Comparison of ENCODE assay signal across 9 mouse cellular contexts in the genomic region with DNA sequence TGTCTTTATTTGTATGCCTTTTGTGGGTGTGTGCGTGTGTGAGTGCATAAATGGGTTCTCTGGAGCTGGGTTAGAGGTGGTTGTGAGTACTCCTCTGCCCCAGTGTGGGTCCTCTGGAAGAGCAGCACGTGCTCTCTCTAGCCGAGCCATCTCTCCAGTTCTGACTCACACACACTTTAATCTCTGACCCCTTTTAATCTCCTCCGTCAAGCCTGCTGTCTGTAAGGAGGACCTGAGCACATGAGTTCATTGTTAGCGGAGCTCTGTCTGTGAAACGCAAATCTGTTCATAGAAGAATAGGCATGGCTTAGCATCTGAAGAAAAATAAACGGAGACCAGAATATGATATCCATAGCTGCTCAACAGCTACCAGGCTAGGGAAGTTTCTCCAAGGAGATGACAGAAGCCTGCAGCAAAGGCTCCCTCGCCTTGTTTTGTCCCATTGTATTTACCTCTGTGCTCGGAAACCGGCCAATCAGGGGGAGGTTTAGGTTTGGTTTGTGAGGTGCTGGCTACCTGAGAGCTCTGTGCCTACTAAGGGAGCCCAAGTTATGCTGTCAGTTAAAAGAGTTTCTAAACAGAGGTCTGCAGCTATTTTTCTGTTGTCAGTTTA. TPM values are rescaled to one million over a fixed set of nuclear protein-coding genes. Genes with fewer than 3 reads are reported as not detected.
DNase-seq lines count a peak whose midpoint lies in the region; ATAC-seq lines count a peak whose summit lies in the region.
"Had no signal": no experiment of that assay in that cellular context is flagged by ENCODE, and none has a peak within 500 bp of the region (broad histone marks: within the 10 kb centered on the region; RNA-seq: fewer than 3 reads in every experiment).

No protein-coding gene starts in this region.

- H3K27ac ChIP-seq in heart, embryonic 14.5 days (replicated peaks in 1 of 2; ENCODE audit: control insufficient read depth in 1 of 2, insufficient read depth in 1 of 2, low read depth in 2 of 2, low read length in 2 of 2) = no peak overlapping the region
- H3K27ac ChIP-seq in hindbrain, embryonic 13.5 days = no peak overlapping the region
- H3K27ac ChIP-seq in midbrain, embryonic 11.5 days (ENCODE audit: low read depth, low read length) = no peak overlapping the region

- no peaks in the 10 kb centered on the region for H3K27me3 ChIP-seq in heart, embryonic 14.5 days (ENCODE audit: control insufficient read depth, insufficient read depth, low read length)
- H3K27me3 ChIP-seq in hindbrain, embryonic 13.5 days = no peaks in the 10 kb centered on the region
- no peaks in the 10 kb centered on the region for H3K27me3 ChIP-seq in midbrain, embryonic 11.5 days (ENCODE audit: control insufficient read depth, insufficient read depth, low read length)

- H3K4me1 ChIP-seq in heart, embryonic 14.5 days (ENCODE audit: control insufficient read depth in 2 of 2, insufficient read depth in 2 of 2, low read length in 2 of 2) = peaks cover 8 to 25% of the 10 kb centered on the region in 2 experiments
- peaks cover 10% of the 10 kb centered on the region for H3K4me1 ChIP-seq in hindbrain, embryonic 13.5 days (replicated peaks)
- peaks cover 11% of the 10 kb centered on the region for H3K4me1 ChIP-seq in midbrain, embryonic 11.5 days (ENCODE audit: control insufficient read depth, insufficient read depth, low read length)

- H3K36me3 ChIP-seq in heart, embryonic 14.5 days (ENCODE audit: control insufficient read depth, insufficient read depth, low read length) = peaks cover 7% of the 10 kb centered on the region
- H3K36me3 ChIP-seq in hindbrain, embryonic 13.5 days = no peaks in the 10 kb centered on the region
- no peaks in the 10 kb centered on the region for H3K36me3 ChIP-seq in midbrain, embryonic 11.5 days (ENCODE audit: control insufficient read depth, insufficient read depth, low read length)

- no peak overlapping the region for H3K4me2 ChIP-seq in heart, embryonic 14.5 days (ENCODE audit: low read length)
- H3K4me2 ChIP-seq in hindbrain, embryonic 13.5 days = no peak overlapping the region
- H3K4me2 ChIP-seq in midbrain, embryonic 11.5 days = no peak overlapping the region; the same call in 1 of the 2 replicates

- ATAC-seq in heart, embryonic 14.5 days (ENCODE audit: insufficient number of reproducible peaks, insufficient read depth, low FRiP score, low read depth) = 0 out of 2 replicates have a peak, but pooled peaks have one; percentile 43
- 0 out of 2 replicates have a peak, but pooled peaks have one; percentile 32 for ATAC-seq in hindbrain, embryonic 13.5 days (ENCODE audit: low FRiP score)
- ATAC-seq in midbrain, embryonic 11.5 days (ENCODE audit: low FRiP score) = peak; percentile 70

- WGBS in heart, embryonic 14.5 days = 23% methylated on average over 10 of the region's 10 CpGs
- WGBS in hindbrain, embryonic 13.5 days = 37% methylated on average over 10 of the region's 10 CpGs
- WGBS in midbrain, embryonic 11.5 days = 18% methylated on average over 10 of the region's 10 CpGs

- no peak overlapping the region for H3K9ac ChIP-seq in heart, embryonic 14.5 days (ENCODE audit: low read length)
- 0 out of 2 replicates have a peak overlapping the region, but pooled peaks have one; percentile 9 for H3K9ac ChIP-seq in hindbrain, embryonic 13.5 days
- H3K9ac ChIP-seq in midbrain, embryonic 11.5 days (ENCODE audit: low read length) = no peak overlapping the region

- H3K4me3 ChIP-seq in heart, embryonic 14.5 days (ENCODE audit: control insufficient read depth in 1 of 2, insufficient read depth in 1 of 2, low read depth in 1 of 2, low read length in 2 of 2) = no peak overlapping the region
- H3K4me3 ChIP-seq in hindbrain, embryonic 13.5 days = no peak overlapping the region
- no peak overlapping the region for H3K4me3 ChIP-seq in midbrain, embryonic 11.5 days (ENCODE audit: low read depth, low read length)

- no peaks in the 10 kb centered on the region for H3K9me3 ChIP-seq in heart, embryonic 14.5 days (ENCODE audit: control insufficient read depth, low read length)
- H3K9me3 ChIP-seq in hindbrain, embryonic 13.5 days = no peaks in the 10 kb centered on the region
- no peaks in the 10 kb centered on the region for H3K9me3 ChIP-seq in midbrain, embryonic 11.5 days (ENCODE audit: control insufficient read depth, low read length)

- intact Hi-C loops in heart, postnatal 36 days (cut with DNase I) = loop anchor here (10.0 kb wide), 1 partner anchor 701 kb away; no protein-coding TSS in a partner anchor
- intact Hi-C loops in gastrocnemius, postnatal 14 days (cut with DNase I; ENCODE audit: low total_unique reads) = no loop called here

- no peak for DNase-seq in heart, postnatal 36 days
- DNase-seq in c-Kit-positive CD71-positive TER-119-positive erythroid progenitor cells, embryonic 14.5 days (ENCODE audit: low spot score) = peak; percentile 34
- no peak for DNase-seq in midbrain, embryonic 11.5 days (ENCODE audit: low spot score, missing footprints)
- DNase-seq in ovary, adult 18-20 months (ENCODE audit: low spot score) = no peak
- no peak for DNase-seq in spleen, adult 12 weeks (ENCODE audit: low spot score)
- DNase-seq in gastrocnemius, postnatal 14 days = no peak
- DNase-seq: lung, postnatal 4 days had no signal

RNA-seq across cellular contexts. Expression of a gene that starts 58.8 kb away (rescaled TPM):
- polyA plus RNA-seq in heart, embryonic 14.5 days (2014; fragmentation: Nextera tagmentation; extraction: Ambion mirVana) = 43.9 and 50.3 TPM in 2 replicates
- total RNA-seq in heart, postnatal 36 days (2021) = 10 to 100 TPM; 70.4 to 71.4 TPM
- 17.6 and 17.7 TPM in 2 replicates for polyA plus RNA-seq in hindbrain, embryonic 13.5 days (2015; fragmentation: Nextera tagmentation; extraction: Ambion mirVana)
- polyA plus RNA-seq in midbrain, embryonic 11.5 days (2014; fragmentation: Nextera tagmentation; extraction: Ambion mirVana) = 11.9 and 15.0 TPM in 2 replicates
- total RNA-seq in gastrocnemius, postnatal 14 days (2021) = 10 to 100 TPM; 14.4 to 14.8 TPM
